Mouse (Mus musculus) stomach, embryonic 15.5 days (tissue): ENCODE measurements around the gene Zzef1. TPM values are rescaled to one million over a fixed set of nuclear protein-coding genes. Genes with fewer than 3 reads are reported as not detected.

Experiments
- ATAC-seq: fragments of 200-750 bp; cut with Nextera tagmentation; 2 replicates; pipeline ENCODE4 v1.8.0; 2017; ENCODE audit warnings: low read depth, moderate number of reproducible peaks, moderate TSS enrichment; ENCODE audit not compliant: insufficient read depth, low FRiP score
- H3K27ac ChIP-seq: fragments of 300-500 bp; sonication (generic); 2 replicates; pipeline ENCODE4 v1.5.1; 2015; ENCODE audit warnings: mild to moderate bottlenecking, inconsistent platforms
- H3K27me3 ChIP-seq: fragments of 300-500 bp; sonication (generic); replicated peaks from 2 replicates; pipeline ENCODE4 v1.6.1; 2015; ENCODE audit warnings: inconsistent platforms
- H3K36me3 ChIP-seq: fragments of 300-500 bp; sonication (generic); 2 replicates; pipeline ENCODE4 v1.6.1; 2015; ENCODE audit warnings: inconsistent platforms
- H3K4me1 ChIP-seq: fragments of 300-500 bp; sonication (generic); 2 replicates; pipeline ENCODE4 v1.6.1; 2015; ENCODE audit warnings: inconsistent platforms
- H3K4me2 ChIP-seq: fragments of 300-500 bp; sonication (generic); 2 replicates; pipeline ENCODE4 v1.6.1; 2015; ENCODE audit warnings: mild to moderate bottlenecking, inconsistent platforms
- H3K4me3 ChIP-seq: fragments of 300-500 bp; sonication (generic); replicated peaks from 2 replicates; pipeline ENCODE4 v1.5.1; 2015; ENCODE audit warnings: inconsistent platforms
- H3K9ac ChIP-seq: fragments of 300-500 bp; sonication (generic); 2 replicates; pipeline ENCODE4 v1.6.1; 2015; ENCODE audit warnings: inconsistent platforms
- H3K9me3 ChIP-seq: fragments of 300-500 bp; sonication (generic); 2 replicates; pipeline ENCODE4 v1.6.1; 2016; ENCODE audit warnings: inconsistent platforms
- WGBS: fragments of 180-500 bp; shearing (Covaris S2); methylation state at CpG from one replicate; pipeline ENCODE4 v1.1.7; 2015; 5-methylcytosine and 5-hydroxymethylcytosine counted together
- polyA plus RNA-seq: library from polyadenylated mRNA; unstranded; fragments of >200 nt; fragmentation: Nextera tagmentation; extraction: Ambion mirVana; gene quantifications from 2 replicates; pipeline ENCODE4 v1.2.1, GENCODE M21; 2015

The Zzef1 gene
- polyA plus RNA-seq, 1 experiment from 2014 or later: 9.8 TPM

GRCm38 (mm10) chr11:72778957-72779356, 17.1 kb upstream of the Zzef1 start:
- Histone ChIP-seq H3K36me3 (no peaks in the 10 kb centered on the region), H3K4me3 (no peak overlapping the region), H3K4me1 (no peaks in the 10 kb centered on the region), H3K27me3 (no peaks in the 10 kb centered on the region), H3K27ac (no peak overlapping the region), H3K9me3 (no peaks in the 10 kb centered on the region), H3K4me2 (no peak overlapping the region), H3K9ac (no peak overlapping the region)
- no peak for ATAC-seq

- WGBS: 69% methylated on average over 2 of the region's 2 CpGs
- no peak for ATAC-seq
- H3K27me3 ChIP-seq: no peaks in the 10 kb centered on the region
Observed at GRCm38 (mm10) chr11:72782103-72782502, 13.9 kb upstream of the Zzef1 start.

GRCm38 (mm10) chr11:72782503-72782902, 13.5 kb upstream of the Zzef1 start:
- no peak for ATAC-seq
- Histone ChIP-seq H3K9me3 (no peaks in the 10 kb centered on the region), H3K36me3 (no peaks in the 10 kb centered on the region), H3K9ac (no peak overlapping the region), H3K4me3 (no peak overlapping the region), H3K27ac (no peak overlapping the region), H3K27me3 (no peaks in the 10 kb centered on the region), H3K4me2 (no peak overlapping the region), H3K4me1 (no peaks in the 10 kb centered on the region)
- 83% methylated on average over 3 of the region's 3 CpGs for whole genome bisulfite sequencing

More at GRCm38 (mm10) chr11:72782103-72782502, 13.9 kb upstream of the Zzef1 start:
- no peak overlapping the region for H3K4me3 ChIP-seq
- H3K4me1 ChIP-seq: no peaks in the 10 kb centered on the region
- no peaks in the 10 kb centered on the region for H3K9me3 ChIP-seq
- H3K4me2 ChIP-seq: no peak overlapping the region
- no peaks in the 10 kb centered on the region for H3K36me3 ChIP-seq
- H3K9ac ChIP-seq: no peak overlapping the region
- no peak overlapping the region for H3K27ac ChIP-seq

GRCm38 (mm10) chr11:72792033-72792432, 4.0 kb upstream of the Zzef1 start:
- H3K27ac ChIP-seq: no peak overlapping the region
- no peak overlapping the region for H3K9ac ChIP-seq
- H3K9me3 ChIP-seq: no peaks in the 10 kb centered on the region
- no peaks in the 10 kb centered on the region for H3K27me3 ChIP-seq
- ATAC-seq: no peak
- H3K4me2 ChIP-seq: no peak overlapping the region
- H3K4me3 ChIP-seq: no peak overlapping the region
- H3K4me1 ChIP-seq: peaks cover 3% of the 10 kb centered on the region; the same call in 1 of the 2 replicates
- no peaks in the 10 kb centered on the region for H3K36me3 ChIP-seq

- H3K27ac ChIP-seq: peak overlapping the region; percentile 80
- no peaks in the 10 kb centered on the region for H3K9me3 ChIP-seq
- H3K4me3 ChIP-seq: peak overlapping the region; percentile 89
- peak overlapping the region; percentile 77 for H3K4me2 ChIP-seq
- H3K4me1 ChIP-seq: peaks cover 3% of the 10 kb centered on the region; the same call in 1 of the 2 replicates
- H3K27me3 ChIP-seq: no peaks in the 10 kb centered on the region
- 0 out of 2 replicates have a peak, but pooled peaks cover 5% of the 10 kb centered on the region for H3K36me3 ChIP-seq
- peak; percentile 19; the same call in 1 of the 2 replicates for ATAC-seq
- H3K9ac ChIP-seq: peak overlapping the region; percentile 92
- WGBS: 15% methylated on average over 14 of the region's 14 CpGs
Observed at GRCm38 (mm10) chr11:72795149-72795454, 924 bp upstream of the Zzef1 start.

GRCm38 (mm10) chr11:72796296-72796687, 266 bp downstream of the Zzef1 start:
- Histone ChIP-seq H3K4me2 (peak overlapping the region; percentile 77), H3K4me1 (peaks cover 3% of the 10 kb centered on the region; the same call in 1 of the 2 replicates), H3K9ac (peak overlapping the region; percentile 76), H3K27me3 (no peaks in the 10 kb centered on the region), H3K27ac (peak overlapping the region; percentile 18), H3K9me3 (no peaks in the 10 kb centered on the region), H3K36me3 (0 out of 2 replicates have a peak, but pooled peaks cover 5% of the 10 kb centered on the region), H3K4me3 (peak overlapping the region; percentile 89)
- under 1% methylated on average over 41 of the region's 42 CpGs for WGBS
- ATAC-seq: no peak; the same call in none of the 2 replicates

- no peaks in the 10 kb centered on the region for H3K27me3 ChIP-seq
- peak overlapping the region; percentile 89 for H3K4me3 ChIP-seq
- peak overlapping the region; percentile 76 for H3K9ac ChIP-seq
- ATAC-seq: no peak
- no peaks in the 10 kb centered on the region for H3K9me3 ChIP-seq
- peak overlapping the region; percentile 77 for H3K4me2 ChIP-seq
- H3K27ac ChIP-seq: no peak overlapping the region
- 0 out of 2 replicates have a peak, but pooled peaks cover 5% of the 10 kb centered on the region for H3K36me3 ChIP-seq
- WGBS: 14% methylated on average over 10 of the region's 10 CpGs
- H3K4me1 ChIP-seq: peaks cover 3% of the 10 kb centered on the region; the same call in 1 of the 2 replicates
Observed at GRCm38 (mm10) chr11:72796773-72797338, 830 bp downstream of the Zzef1 start.

- Histone ChIP-seq H3K9me3 (no peaks in the 10 kb centered on the region), H3K4me2 (no peak overlapping the region), H3K27me3 (no peaks in the 10 kb centered on the region), H3K36me3 (0 out of 2 replicates have a peak, but pooled peaks cover 5% of the 10 kb centered on the region), H3K4me1 (peaks cover 3% of the 10 kb centered on the region; the same call in 1 of the 2 replicates), H3K27ac (no peak overlapping the region), H3K9ac (no peak overlapping the region), H3K4me3 (no peak overlapping the region)
- no peak for ATAC-seq
Observed at GRCm38 (mm10) chr11:72798112-72798511, 2.1 kb downstream of the Zzef1 start.

GRCm38 (mm10) chr11:72801182-72801581, 5.2 kb downstream of the Zzef1 start:
- Histone ChIP-seq H3K9me3 (no peaks in the 10 kb centered on the region), H3K36me3 (0 out of 2 replicates have a peak, but pooled peaks cover 5% of the 10 kb centered on the region), H3K4me3 (no peak overlapping the region), H3K9ac (no peak overlapping the region), H3K4me2 (no peak overlapping the region), H3K4me1 (peaks cover 3% of the 10 kb centered on the region; the same call in 1 of the 2 replicates), H3K27me3 (no peaks in the 10 kb centered on the region), H3K27ac (no peak overlapping the region)
- no peak for ATAC-seq

GRCm38 (mm10) chr11:72803038-72803437, 7.0 kb downstream of the Zzef1 start:
- Histone ChIP-seq H3K4me1 (peaks cover 5% of the 10 kb centered on the region; the same call in 1 of the 2 replicates), H3K4me2 (no peak overlapping the region), H3K9ac (no peak overlapping the region), H3K27ac (no peak overlapping the region), H3K9me3 (no peaks in the 10 kb centered on the region), H3K36me3 (0 out of 2 replicates have a peak, but pooled peaks cover 5% of the 10 kb centered on the region), H3K4me3 (no peak overlapping the region), H3K27me3 (no peaks in the 10 kb centered on the region)
- 80% methylated on average over 3 of the region's 3 CpGs for WGBS
- no peak for ATAC-seq

GRCm38 (mm10) chr11:72804586-72804985, 8.6 kb downstream of the Zzef1 start:
- ATAC-seq: no peak
- Histone ChIP-seq H3K9me3 (no peaks in the 10 kb centered on the region), H3K4me2 (no peak overlapping the region), H3K27ac (no peak overlapping the region), H3K9ac (no peak overlapping the region), H3K27me3 (no peaks in the 10 kb centered on the region), H3K36me3 (no peaks in the 10 kb centered on the region), H3K4me3 (no peak overlapping the region), H3K4me1 (peaks cover 5% of the 10 kb centered on the region; the same call in 1 of the 2 replicates)

GRCm38 (mm10) chr11:72805232-72805631, 9.2 kb downstream of the Zzef1 start:
- H3K9ac ChIP-seq: no peak overlapping the region
- no peak overlapping the region for H3K27ac ChIP-seq
- WGBS: 85% methylated on average over 3 of the region's 3 CpGs
- peaks cover 5% of the 10 kb centered on the region; the same call in 1 of the 2 replicates for H3K4me1 ChIP-seq
- no peak overlapping the region for H3K4me2 ChIP-seq
- no peaks in the 10 kb centered on the region for H3K36me3 ChIP-seq
- no peak for ATAC-seq
- no peaks in the 10 kb centered on the region for H3K9me3 ChIP-seq
- H3K27me3 ChIP-seq: no peaks in the 10 kb centered on the region
- H3K4me3 ChIP-seq: no peak overlapping the region

- 52% methylated on average over 2 of the region's 2 CpGs for WGBS
- Histone ChIP-seq H3K4me3 (no peak overlapping the region), H3K27me3 (no peaks in the 10 kb centered on the region), H3K4me2 (no peak overlapping the region), H3K36me3 (no peaks in the 10 kb centered on the region), H3K27ac (no peak overlapping the region), H3K4me1 (peaks cover 5% of the 10 kb centered on the region; the same call in 1 of the 2 replicates), H3K9ac (no peak overlapping the region), H3K9me3 (no peaks in the 10 kb centered on the region)
- ATAC-seq: no peak
Observed at GRCm38 (mm10) chr11:72806556-72806955, 10.5 kb downstream of the Zzef1 start.
